Mouse (Mus musculus): ENCODE measurements around the gene Socs3. TPM values are rescaled to one million over a fixed set of nuclear protein-coding genes. Genes with fewer than 3 reads are reported as not detected.
A peak's percentile ranks its signal among the peaks of the same experiment; 100 is the strongest.

Gene Socs3
- total and polyA plus RNA-seq, 3 experiments = 0.96 to 1.9 TPM; not detected in 1

DNA sequence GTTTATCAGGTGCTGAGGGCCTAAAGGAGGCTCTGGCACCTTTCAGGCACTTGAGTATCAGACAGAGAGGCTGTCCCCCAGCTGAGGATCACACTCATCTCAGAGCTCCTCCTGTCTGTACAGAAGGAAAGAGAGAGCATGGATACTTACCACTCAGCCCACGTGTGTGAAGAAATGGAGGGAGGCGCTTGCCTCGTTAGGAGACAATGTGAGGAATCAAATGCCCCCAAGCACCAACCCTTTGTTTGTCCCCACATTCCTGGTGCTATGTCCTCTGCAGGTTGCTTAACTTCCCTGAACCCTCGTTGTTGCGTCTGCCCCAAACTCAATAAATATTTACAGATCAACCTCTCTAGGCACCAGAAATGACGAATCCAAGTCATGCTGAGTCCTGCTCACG lies 4.8 kb downstream of the Socs3 start (continued):
- TF ChIP-seq ZKSCAN1 (IDR thresholded peaks at IDR 0.05; ENCODE audit: low read depth, low read length) = no peak

DNA sequence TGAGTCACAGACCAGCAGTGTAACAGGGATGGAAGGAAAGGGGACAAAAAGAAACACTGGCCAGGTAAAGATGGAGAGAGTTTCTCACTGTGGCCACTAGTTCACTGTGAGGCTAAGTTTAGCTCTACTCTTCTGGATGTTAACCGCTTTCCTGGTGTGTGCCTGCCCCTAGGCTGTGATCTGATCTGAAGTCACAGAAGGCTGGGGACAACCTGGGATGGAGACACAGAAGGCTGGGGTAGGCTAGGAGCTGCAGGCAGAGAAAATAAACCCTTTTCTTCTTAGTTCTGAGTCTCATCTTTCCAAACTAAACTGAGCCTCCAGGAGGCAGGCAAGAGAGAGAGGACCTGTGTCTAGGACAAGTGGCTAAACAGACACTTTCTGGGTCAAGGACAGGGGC lies 5.6 kb downstream of the Socs3 start:
- Histone ChIP-seq H3K4me1 (ENCODE audit: control insufficient read depth in 1 of 2, insufficient read depth in 2 of 2, low read length in 2 of 2) (peaks cover 0 to 4% of the 10 kb centered on the region in 2 experiments; a peak in 1 of 4 replicates), H3K4me3 (ENCODE audit: control insufficient read depth in 1 of 2, insufficient read depth in 1 of 2, low read depth in 2 of 2, low read length in 2 of 2) (peak overlapping the region in 1 of 2 experiments; percentile 52; a peak in 1 of 4 replicates), H3K9me3 (replicated peaks; ENCODE audit: insufficient read depth, low read length) (no peaks in the 10 kb centered on the region), H3K9ac (ENCODE audit: control insufficient read depth, low read depth, low read length, poor library complexity, severe bottlenecking) (no peak overlapping the region), H3K79me2 (ENCODE audit: control insufficient read depth, insufficient read depth, low read length, poor library complexity) (peaks cover 2% of the 10 kb centered on the region; the same call in 1 of the 2 replicates), H3K27me3 (ENCODE audit: control insufficient read depth in 1 of 2, insufficient read depth in 2 of 2, low read length in 2 of 2) (peaks cover 7% of the 10 kb centered on the region in 2 experiments), H3K36me3 (ENCODE audit: control insufficient read depth in 1 of 2, insufficient read depth in 2 of 2, low read length in 2 of 2) (peaks cover 0 to 3% of the 10 kb centered on the region in 2 experiments; a peak in 1 of 4 replicates), H3K27ac (ENCODE audit: control insufficient read depth, low read depth, low read length) (no peak overlapping the region)
- TF ChIP-seq POLR2A (IDR thresholded peaks at IDR 0.05; ENCODE audit: control insufficient read depth in 1 of 2, insufficient read depth in 1 of 2, low read depth in 1 of 2, low read length in 2 of 2, poor library complexity in 1 of 2) = no peak
- no peak for TF ChIP-seq EP300 (IDR thresholded peaks at IDR 0.05; ENCODE audit: low read depth in 1 of 2, low read length in 2 of 2)
- TF ChIP-seq RCOR1 (IDR thresholded peaks at IDR 0.05; ENCODE audit: low read depth, low read length) = no peak
- no peak for TF ChIP-seq ETS1 (IDR thresholded peaks at IDR 0.05; ENCODE audit: low read depth, low read length)
- no peak for TF ChIP-seq MAX (IDR thresholded peaks at IDR 0.05; ENCODE audit: low read length)
- TF ChIP-seq KAT2A (conservative IDR thresholded peaks at IDR 0.05; ENCODE audit: low read depth, low read length) = no peak
- TF ChIP-seq USF2 (IDR thresholded peaks at IDR 0.05; ENCODE audit: borderline replicate concordance in 1 of 2, insufficient read depth in 1 of 2, low read depth in 1 of 2, low read length in 2 of 2) = no peak
- no peak for TF ChIP-seq GABPA (IDR thresholded peaks at IDR 0.05; ENCODE audit: low read depth, low read length)
- no peak for TF ChIP-seq NELFE (IDR thresholded peaks at IDR 0.05; ENCODE audit: low read depth, low read length)
- no peak for TF ChIP-seq NRF1 (IDR thresholded peaks at IDR 0.05; ENCODE audit: insufficient read depth, low read depth, low read length, poor library complexity, severe bottlenecking)
- TF ChIP-seq TCF12 (IDR thresholded peaks at IDR 0.05; ENCODE audit: low read depth, low read length) = no peak
- TF ChIP-seq SIN3A (IDR thresholded peaks at IDR 0.05; ENCODE audit: low read length) = no peak
- TF ChIP-seq TBP (IDR thresholded peaks at IDR 0.05; ENCODE audit: low read depth, low read length) = no peak
- no peak for TF ChIP-seq POLR2AphosphoS2 (IDR thresholded peaks at IDR 0.05; ENCODE audit: low read length)
- no peak for TF ChIP-seq UBTF (IDR thresholded peaks at IDR 0.05; ENCODE audit: borderline replicate concordance, insufficient read depth, low read depth, low read length)
- TF ChIP-seq MXI1 (IDR thresholded peaks at IDR 0.05; ENCODE audit: low read depth, low read length) = no peak
- DNase-seq (ENCODE audit: low read depth, low spot score) = peak; percentile 35

DNA sequence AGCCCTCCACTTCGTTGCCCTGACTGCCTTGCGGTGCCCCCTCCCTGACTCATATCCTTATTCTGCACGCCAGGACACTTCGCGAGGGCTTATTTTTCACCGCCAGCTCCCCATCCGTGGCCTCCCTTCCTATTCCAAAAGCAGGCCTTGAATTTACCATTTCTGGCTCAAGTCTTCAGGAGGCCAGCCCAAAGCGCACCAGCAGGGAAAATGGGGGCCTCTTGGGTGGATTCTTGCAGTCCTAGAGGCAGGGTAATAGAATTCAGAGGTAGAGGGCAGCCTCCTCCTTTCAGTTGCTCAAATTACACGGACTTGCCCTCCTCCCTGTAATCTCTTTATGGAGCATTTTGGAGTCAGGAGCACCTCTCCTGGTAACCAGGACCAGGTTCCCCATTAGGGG lies 6.0 kb downstream of the Socs3 start:
- H3K27ac ChIP-seq (ENCODE audit: control insufficient read depth, low read depth, low read length) = no peak overlapping the region
- peaks cover 0 to 3% of the 10 kb centered on the region in 2 experiments; a peak in 1 of 4 replicates for H3K36me3 ChIP-seq (ENCODE audit: control insufficient read depth in 1 of 2, insufficient read depth in 2 of 2, low read length in 2 of 2)
- TF ChIP-seq ELF1 (IDR thresholded peaks at IDR 0.05; ENCODE audit: low read depth, low read length) (0 out of 2 replicates have a peak, but pooled peaks have one; percentile 9), TBP (IDR thresholded peaks at IDR 0.05; ENCODE audit: low read depth, low read length) (no peak)
- DNase-seq (ENCODE audit: low read depth, low spot score) = peak; percentile 45
- peaks cover 2% of the 10 kb centered on the region; the same call in 1 of the 2 replicates for H3K79me2 ChIP-seq (ENCODE audit: control insufficient read depth, insufficient read depth, low read length, poor library complexity)
- peaks cover 7% of the 10 kb centered on the region in 2 experiments for H3K27me3 ChIP-seq (ENCODE audit: control insufficient read depth in 1 of 2, insufficient read depth in 2 of 2, low read length in 2 of 2)
- no peaks in the 10 kb centered on the region for H3K9me3 ChIP-seq (replicated peaks; ENCODE audit: insufficient read depth, low read length)
- H3K4me3 ChIP-seq (ENCODE audit: control insufficient read depth in 1 of 2, insufficient read depth in 1 of 2, low read depth in 2 of 2, low read length in 2 of 2) = peak overlapping the region; percentile 42 to 52
- H3K4me1 ChIP-seq (ENCODE audit: control insufficient read depth in 1 of 2, insufficient read depth in 2 of 2, low read length in 2 of 2) = peaks cover 0 to 4% of the 10 kb centered on the region in 2 experiments; a peak in 1 of 4 replicates
- peak overlapping the region; percentile 44 for H3K9ac ChIP-seq (ENCODE audit: control insufficient read depth, low read depth, low read length, poor library complexity, severe bottlenecking)
